Mouse (Mus musculus) liver, adult 2 months (tissue): ENCODE results near the gene Gm49325.

Experiments used
- CTCF ChIP-seq: fragments of 200-500 bp; IDR thresholded peaks from 2 replicates; pipeline ENCODE4 v1.5.1; 2011; ENCODE audit warnings: low read depth, low read length, control low read depth
- POLR2A ChIP-seq: fragments of 200-500 bp; IDR thresholded peaks from 2 replicates; pipeline ENCODE4 v1.6.1; 2011; ENCODE audit warnings: low read length, control low read depth; ENCODE audit not compliant: insufficient read depth; ENCODE audit errors: extremely low read depth

GRCm38 (mm10) chr10:77582285-77582618, 23.7 kb upstream of the Gm49325 start:
- TF ChIP-seq POLR2A (no peak), CTCF (no peak)
